Mouse (Mus musculus) lung, postnatal 0 days (tissue): ENCODE data around the gene Fhit.

Experiments
- CTCF ChIP-seq: IDR thresholded peaks from 2 replicates; pipeline ENCODE4 v1.5.1; 2016; ENCODE audit warnings: antibody characterized with exemption, mild to moderate bottlenecking
- EP300 ChIP-seq: IDR thresholded peaks from 2 replicates; pipeline ENCODE4 v1.6.1; 2016; ENCODE audit warnings: antibody characterized with exemption, mild to moderate bottlenecking, control low read depth

DNA sequence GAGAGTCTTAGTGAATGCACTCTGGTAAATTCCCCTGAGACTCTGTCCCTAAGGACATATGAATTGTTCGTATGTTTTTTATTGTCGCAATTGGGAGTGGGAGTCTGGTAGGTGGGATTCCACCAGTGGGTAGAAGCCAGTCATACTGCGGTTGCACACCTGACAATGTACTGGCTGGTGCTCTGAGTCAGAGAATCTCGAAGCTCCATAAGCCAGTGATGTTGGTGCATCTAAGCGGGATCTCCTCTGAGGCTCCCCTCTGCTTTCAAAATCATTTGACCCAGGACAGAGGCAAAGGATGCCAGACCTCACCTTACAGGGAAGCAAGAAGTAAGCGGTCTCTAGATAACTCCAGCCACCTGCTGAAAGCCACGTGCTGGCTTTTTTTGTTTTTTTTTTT is 1518.1 kb downstream of the Fhit start:
- TF ChIP-seq CTCF, result no peak
- TF ChIP-seq EP300, result no peak
